Mouse (Mus musculus) stomach, embryonic 16.5 days (tissue): ENCODE measurements around the gene Krt75. TPM values are rescaled to one million over a fixed set of nuclear protein-coding genes. Genes with fewer than 3 reads are reported as not detected.

Source experiments
- ATAC-seq: fragments of 200-750 bp; cut with Nextera tagmentation; 2 replicates; pipeline ENCODE4 v1.8.0; 2017; ENCODE audit warnings: moderate number of reproducible peaks, moderate TSS enrichment; ENCODE audit not compliant: insufficient read depth, low FRiP score
- H3K27ac ChIP-seq: fragments of 300-500 bp; sonication (generic); 2 replicates; pipeline ENCODE4 v1.5.1; 2014; ENCODE audit warnings: low read length
- H3K27me3 ChIP-seq: fragments of 300-500 bp; sonication (generic); 2 replicates; pipeline ENCODE4 v1.6.1; 2014; ENCODE audit warnings: low read length, control low read depth, mixed read lengths; ENCODE audit not compliant: control insufficient read depth, insufficient read depth
- H3K36me3 ChIP-seq: fragments of 300-500 bp; sonication (generic); 2 replicates; pipeline ENCODE4 v1.6.1; 2014; ENCODE audit warnings: low read length; ENCODE audit not compliant: control insufficient read depth, insufficient read depth
- H3K4me1 ChIP-seq: fragments of 300-500 bp; sonication (generic); 2 replicates; pipeline ENCODE4 v1.6.1; 2014; ENCODE audit warnings: low read length, control low read depth, mixed read lengths; ENCODE audit not compliant: control insufficient read depth, insufficient read depth
- H3K4me2 ChIP-seq: fragments of 300-500 bp; sonication (generic); 2 replicates; pipeline ENCODE4 v1.6.1; 2014; ENCODE audit warnings: low read depth, low read length, mixed read lengths
- H3K4me3 ChIP-seq: fragments of 300-500 bp; sonication (generic); replicated peaks from 2 replicates; pipeline ENCODE4 v1.5.1; 2014; ENCODE audit warnings: mild to moderate bottlenecking, low read length
- H3K9ac ChIP-seq: fragments of 300-500 bp; sonication (generic); 2 replicates; pipeline ENCODE4 v1.6.1; 2014; ENCODE audit warnings: low read length
- H3K9me3 ChIP-seq: fragments of 300-500 bp; sonication (generic); replicated peaks from 2 replicates; pipeline ENCODE4 v1.6.1; 2016; ENCODE audit warnings: low read length, control low read depth; ENCODE audit not compliant: control insufficient read depth
- WGBS: fragments of 180-500 bp; shearing (Covaris S2); extraction: QIAGEN DNeasy Blood & Tissue Kit; methylation state at CpG from one replicate; pipeline ENCODE4 v1.1.7; 2014; 5-methylcytosine and 5-hydroxymethylcytosine counted together
- polyA plus RNA-seq: library from polyadenylated mRNA; unstranded; fragments of >200 nt; fragmentation: Nextera tagmentation; extraction: Ambion mirVana; gene quantifications from 2 replicates; pipeline ENCODE4 v1.2.1, GENCODE M21; 2015

Gene Krt75
- polyA plus RNA-seq, 1 experiment from 2014 or later: 0.26 TPM

GRCm38 (mm10) chr15:101558034-101558646 lies 15.6 kb downstream of the Krt75 start:
- WGBS: 6% methylated on average over 7 of the region's 7 CpGs
- Histone ChIP-seq H3K4me3 (no peak overlapping the region), H3K27me3 (0 out of 2 replicates have a peak, but pooled peaks cover 3% of the 10 kb centered on the region), H3K4me1 (peaks cover 1% of the 10 kb centered on the region; the same call in 1 of the 2 replicates), H3K9me3 (no peaks in the 10 kb centered on the region), H3K4me2 (no peak overlapping the region), H3K9ac (no peak overlapping the region), H3K36me3 (no peaks in the 10 kb centered on the region), H3K27ac (no peak overlapping the region)
- no peak for ATAC-seq

DNA sequence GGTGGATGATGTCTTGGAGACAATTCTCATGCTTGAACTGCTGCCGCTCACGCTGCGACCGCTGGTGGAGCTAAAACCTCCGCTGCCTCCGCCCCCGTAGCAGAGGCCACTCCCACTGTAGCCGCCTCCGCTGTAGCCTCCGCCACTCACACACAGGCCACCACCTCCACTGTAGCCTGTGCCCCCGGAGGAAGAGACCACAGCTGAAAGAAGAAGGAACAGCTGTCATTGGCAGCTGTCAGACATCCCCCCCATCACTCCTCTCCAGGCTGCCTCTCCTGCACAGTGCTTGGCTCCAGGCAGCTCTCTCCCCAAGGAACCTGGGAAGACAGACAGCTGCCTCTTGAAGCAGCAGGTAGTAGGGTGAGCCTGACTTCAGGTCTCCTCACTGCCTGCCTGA lies 20.5 kb downstream of the Krt75 start:
- H3K36me3 ChIP-seq: no peaks in the 10 kb centered on the region
- H3K4me1 ChIP-seq: peaks cover 9% of the 10 kb centered on the region
- peak overlapping the region; percentile 41; the same call in 1 of the 2 replicates for H3K4me2 ChIP-seq
- H3K4me3 ChIP-seq: no peak overlapping the region
- no peak overlapping the region for H3K27ac ChIP-seq
- H3K9me3 ChIP-seq: no peaks in the 10 kb centered on the region
- 0 out of 2 replicates have a peak, but pooled peaks have one; percentile 57 for ATAC-seq
- H3K9ac ChIP-seq: no peak overlapping the region
- H3K27me3 ChIP-seq: no peaks in the 10 kb centered on the region
- under 1% methylated on average over 11 of the region's 11 CpGs for WGBS

DNA sequence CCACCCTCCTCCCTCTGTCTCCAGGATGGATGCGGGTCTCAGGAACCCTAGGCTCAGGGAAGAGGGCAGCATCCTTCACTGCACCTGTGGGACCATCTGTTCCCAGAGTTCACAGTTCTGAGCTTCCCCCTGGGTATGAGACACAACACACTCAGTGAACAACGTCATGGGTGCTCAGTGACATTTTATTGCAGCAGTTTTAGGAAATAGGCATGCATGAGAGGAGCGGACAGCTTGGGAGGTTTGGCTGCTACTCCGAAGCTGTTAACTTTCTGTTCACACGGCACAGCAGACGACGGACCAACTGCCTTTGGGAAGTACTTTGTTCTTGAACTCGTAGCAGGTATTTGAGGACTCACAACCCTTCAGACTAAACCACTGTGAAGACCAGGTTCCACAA lies 21.5 kb downstream of the Krt75 start:
- Histone ChIP-seq H3K4me3 (no peak overlapping the region), H3K4me2 (no peak overlapping the region), H3K9me3 (no peaks in the 10 kb centered on the region), H3K27ac (no peak overlapping the region), H3K4me1 (peaks cover 9% of the 10 kb centered on the region), H3K36me3 (no peaks in the 10 kb centered on the region), H3K9ac (no peak overlapping the region), H3K27me3 (no peaks in the 10 kb centered on the region)
- no peak for ATAC-seq
- 79% methylated on average over 8 of the region's 8 CpGs for WGBS

DNA sequence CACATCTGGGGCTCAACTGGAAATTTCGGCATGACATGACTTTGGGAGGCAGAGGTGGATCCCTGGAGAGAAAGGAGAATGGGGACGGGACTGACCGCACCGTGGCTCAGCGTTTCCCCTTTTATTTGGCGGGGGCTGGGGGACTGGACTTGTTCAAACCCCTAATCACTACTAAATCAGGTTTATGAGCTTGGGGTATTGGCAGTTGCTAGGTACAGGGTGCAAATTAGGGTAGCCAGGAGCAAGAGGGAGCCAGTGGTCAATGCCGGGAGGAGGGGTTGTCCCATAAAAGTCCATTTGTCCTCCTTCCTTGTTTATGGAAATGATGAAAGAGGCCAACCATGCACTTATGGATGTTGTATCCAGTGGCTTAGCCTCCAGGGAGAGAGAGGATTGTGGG lies 23.1 kb downstream of the Krt75 start, which contains the start of gene Krt82:
Gene Krt82 (minus strand): TSS at position 101 of the 400 bp plus-strand sequence.
- Histone ChIP-seq H3K4me3 (no peak within 1 kb of the TSS), H3K4me2 (no peak within 1 kb of the TSS), H3K27me3 (no peaks in the 10 kb centered on the region), H3K9me3 (no peaks in the 10 kb centered on the region), H3K36me3 (no peaks in the 10 kb centered on the region), H3K27ac (no peak within 1 kb of the TSS), H3K9ac (no peak within 1 kb of the TSS), H3K4me1 (peaks cover 9% of the 10 kb centered on the region)
- no peak for ATAC-seq
- 85% methylated on average over 7 of the region's 7 CpGs for WGBS

DNA sequence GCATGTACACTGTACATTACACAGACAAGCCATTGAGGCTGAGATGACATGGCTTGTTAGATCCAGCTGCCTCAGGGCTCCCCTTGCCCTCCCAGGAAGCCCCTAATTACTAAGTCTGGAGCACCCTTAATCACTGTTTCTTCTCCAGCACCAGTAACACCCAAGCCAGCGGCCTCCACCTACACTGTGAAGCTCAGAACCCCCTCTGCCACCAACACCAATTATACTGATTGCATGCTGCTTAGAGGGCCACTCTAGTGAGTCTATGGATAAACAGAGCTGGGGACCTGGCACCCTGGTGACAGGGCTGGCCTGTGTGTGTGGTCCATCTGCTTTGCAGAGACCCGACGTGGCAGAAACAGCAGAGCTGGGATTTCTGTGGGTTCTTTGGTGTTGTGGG lies 29.2 kb downstream of the Krt75 start:
- Histone ChIP-seq H3K27me3 (no peaks in the 10 kb centered on the region), H3K36me3 (no peaks in the 10 kb centered on the region), H3K9me3 (no peaks in the 10 kb centered on the region), H3K4me2 (no peak overlapping the region), H3K9ac (no peak overlapping the region), H3K4me3 (no peak overlapping the region), H3K27ac (no peak overlapping the region), H3K4me1 (no peaks in the 10 kb centered on the region)
- 55% methylated on average over 3 of the region's 3 CpGs for WGBS
- no peak for ATAC-seq

- Histone ChIP-seq H3K36me3 (no peaks in the 10 kb centered on the region), H3K9me3 (no peaks in the 10 kb centered on the region), H3K4me1 (peaks cover 9% of the 10 kb centered on the region), H3K4me2 (no peak overlapping the region), H3K27me3 (no peaks in the 10 kb centered on the region), H3K27ac (no peak overlapping the region), H3K9ac (no peak overlapping the region), H3K4me3 (no peak overlapping the region)
- no peak for ATAC-seq
- 57% methylated on average over 9 of the region's 9 CpGs for WGBS
Measured at GRCm38 (mm10) chr15:101542543-101542942, 31.2 kb downstream of the Krt75 start.

DNA sequence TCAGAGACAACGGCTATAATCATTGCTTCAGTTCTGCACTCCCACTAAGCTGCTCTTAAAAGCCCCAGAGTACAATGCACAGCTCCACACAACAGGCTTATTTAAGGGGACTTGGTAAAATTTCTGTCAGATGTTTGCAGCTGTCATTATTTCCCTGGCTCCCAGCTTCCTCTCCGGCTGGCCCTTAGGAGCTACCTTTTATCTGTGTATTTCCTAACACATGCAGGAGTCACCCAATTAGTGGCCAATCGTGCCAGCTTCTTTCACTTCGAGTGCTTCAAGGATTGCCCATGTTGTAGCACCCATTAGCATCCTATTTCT lies 35.2 kb downstream of the Krt75 start:
- Histone ChIP-seq H3K4me3 (no peak overlapping the region), H3K27me3 (no peaks in the 10 kb centered on the region), H3K27ac (0 out of 2 replicates have a peak overlapping the region, but pooled peaks have one; percentile 5), H3K4me2 (no peak overlapping the region), H3K4me1 (peaks cover 9% of the 10 kb centered on the region), H3K9ac (no peak overlapping the region), H3K9me3 (no peaks in the 10 kb centered on the region), H3K36me3 (no peaks in the 10 kb centered on the region)
- WGBS: 36% methylated on average over 4 of the region's 4 CpGs
- no peak for ATAC-seq

DNA sequence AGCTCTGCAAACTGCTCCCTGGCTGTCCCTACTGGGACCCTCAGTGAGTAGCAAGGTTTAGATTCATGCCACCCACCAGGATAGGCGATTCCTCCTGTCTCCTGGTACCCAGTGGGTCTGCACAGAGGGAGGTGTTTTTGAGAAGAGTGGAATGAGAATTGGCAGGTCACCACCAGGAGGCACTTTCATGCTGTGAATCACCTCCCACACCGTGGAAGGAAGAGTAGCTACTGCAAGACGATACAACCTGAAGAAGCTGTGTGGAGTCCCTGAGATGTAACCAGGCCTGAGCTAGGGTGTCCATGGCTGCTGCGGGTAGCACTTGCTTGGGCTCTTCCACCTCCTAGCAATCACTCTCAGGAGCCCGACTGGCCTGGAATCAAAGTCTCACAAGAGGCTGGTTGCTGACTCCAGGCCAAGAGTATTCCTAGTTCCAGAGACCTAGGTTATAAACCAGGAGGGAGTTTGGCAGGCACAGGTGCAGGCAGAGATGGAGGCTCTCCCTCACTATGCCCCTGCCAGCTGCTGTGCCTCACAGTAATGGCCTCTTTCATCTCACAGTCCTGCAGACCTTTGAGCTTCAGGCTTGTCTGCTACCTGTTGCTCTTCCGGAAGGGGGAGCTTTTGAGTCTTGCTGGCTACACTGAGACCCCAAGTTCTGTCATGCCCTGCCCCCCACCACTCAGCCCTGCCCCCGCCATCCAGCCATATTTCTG lies 35.7 kb downstream of the Krt75 start:
- Histone ChIP-seq H3K27me3 (no peaks in the 10 kb centered on the region), H3K27ac (peak overlapping the region; percentile 21; the same call in 1 of the 2 replicates)
- 35% methylated on average over 7 of the region's 7 CpGs for WGBS

DNA sequence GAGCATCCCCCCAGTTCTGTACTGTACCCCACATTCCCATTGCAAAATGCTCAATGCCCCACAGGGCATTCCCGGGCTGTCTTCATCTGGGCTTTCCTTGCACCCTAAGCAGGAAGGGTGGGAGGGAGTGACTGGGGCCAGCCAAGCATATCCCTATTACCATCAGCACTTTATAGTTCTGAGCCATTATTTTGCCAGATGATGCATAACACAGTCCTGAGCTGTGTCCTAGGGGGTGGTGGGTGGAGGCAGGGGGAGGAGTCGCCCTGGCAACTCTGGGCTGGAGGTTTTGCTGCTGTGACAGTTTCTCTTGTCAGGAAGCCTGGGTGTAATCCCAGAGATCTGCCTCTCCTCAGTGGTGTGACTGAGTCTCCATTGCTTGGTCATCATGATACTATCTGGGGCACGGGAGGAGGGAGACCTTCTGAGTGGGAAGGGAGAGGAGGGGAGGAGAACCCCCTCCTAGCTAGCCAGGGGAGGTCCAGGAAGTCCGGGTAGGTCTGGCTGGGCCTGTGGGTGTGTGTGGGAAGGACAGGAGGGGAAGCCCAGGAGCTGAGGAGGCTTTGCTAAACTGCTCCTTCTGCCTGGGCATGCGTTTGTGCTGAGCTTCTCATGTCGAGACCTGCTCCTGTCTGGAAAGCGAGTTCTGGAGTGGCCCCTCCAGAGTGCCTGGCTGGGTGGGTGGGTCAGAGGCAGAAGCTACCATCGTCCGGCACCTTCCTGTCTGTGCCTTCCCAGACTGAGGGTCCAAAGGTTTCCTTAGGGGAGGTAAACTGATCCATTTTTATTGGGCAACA lies 37.5 kb downstream of the Krt75 start:
- H3K9ac ChIP-seq: 0 out of 2 replicates have a peak overlapping the region, but pooled peaks have one; percentile 21
- no peak overlapping the region for H3K4me2 ChIP-seq
- peaks cover 9% of the 10 kb centered on the region for H3K4me1 ChIP-seq
- 49% methylated on average over 9 of the region's 9 CpGs for WGBS
- no peaks in the 10 kb centered on the region for H3K27me3 ChIP-seq
- no peaks in the 10 kb centered on the region for H3K36me3 ChIP-seq
- H3K4me3 ChIP-seq: no peak overlapping the region
- peak overlapping the region; percentile 34; the same call in 1 of the 2 replicates for H3K27ac ChIP-seq
- peak; percentile 51; the same call in 1 of the 2 replicates for ATAC-seq
- no peaks in the 10 kb centered on the region for H3K9me3 ChIP-seq

More for the DNA sequence above, 35.7 kb downstream of the Krt75 start:
- no peaks in the 10 kb centered on the region for H3K9me3 ChIP-seq
- H3K4me1 ChIP-seq: peaks cover 9% of the 10 kb centered on the region
- H3K9ac ChIP-seq: no peak overlapping the region
- H3K4me3 ChIP-seq: no peak overlapping the region
- H3K4me2 ChIP-seq: no peak overlapping the region
- H3K36me3 ChIP-seq: no peaks in the 10 kb centered on the region
- no peak for ATAC-seq
